Mouse (Mus musculus): Measurements from ENCODE around the gene Slc35e3.

Gene Slc35e3

DNA sequence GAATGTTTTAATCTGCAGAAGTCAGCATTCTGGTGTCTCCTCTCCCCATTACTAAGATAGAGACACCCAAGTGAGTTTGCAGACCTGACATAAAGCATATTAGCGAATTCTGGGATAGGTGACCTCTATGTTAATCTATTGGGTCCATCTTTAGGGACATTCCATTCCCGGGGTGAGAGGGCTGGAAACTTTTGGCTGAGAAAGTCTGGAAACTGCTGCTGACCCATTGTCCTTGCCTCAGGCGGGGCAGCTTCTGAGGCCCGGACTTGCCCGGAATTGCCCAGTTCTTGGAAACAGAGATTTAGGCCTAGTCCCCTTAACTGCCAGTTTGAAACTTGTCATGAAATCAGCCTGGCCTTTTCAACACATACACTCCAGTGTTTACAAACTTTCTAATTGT is 34.8 kb downstream of the Slc35e3 start:
- peak; percentile 93 for DNase-seq

GRCm38 (mm10) chr10:117710604-117711141 is 35.5 kb downstream of the Slc35e3 start, which contains the start of gene Mdm2:
TSS of gene Mdm2 (minus strand) at chr10:117710758.
- DNase-seq: peak; percentile 99

GRCm38 (mm10) chr10:117709930-117710603 is 36.1 kb downstream of the Slc35e3 start:
- DNase-seq: peak; percentile 99

GRCm38 (mm10) chr10:117709326-117709830 is 36.8 kb downstream of the Slc35e3 start:
- DNase-seq: peak; percentile 74

- DNase-seq: peak; percentile 76
Measured at GRCm38 (mm10) chr10:117708856-117709255, 37.3 kb downstream of the Slc35e3 start.

- DNase-seq: no peak
Measured at GRCm38 (mm10) chr10:117708376-117708775, 37.8 kb downstream of the Slc35e3 start.

GRCm38 (mm10) chr10:117707114-117707838 is 38.9 kb downstream of the Slc35e3 start:
- DNase-seq: peak; percentile 45

DNA sequence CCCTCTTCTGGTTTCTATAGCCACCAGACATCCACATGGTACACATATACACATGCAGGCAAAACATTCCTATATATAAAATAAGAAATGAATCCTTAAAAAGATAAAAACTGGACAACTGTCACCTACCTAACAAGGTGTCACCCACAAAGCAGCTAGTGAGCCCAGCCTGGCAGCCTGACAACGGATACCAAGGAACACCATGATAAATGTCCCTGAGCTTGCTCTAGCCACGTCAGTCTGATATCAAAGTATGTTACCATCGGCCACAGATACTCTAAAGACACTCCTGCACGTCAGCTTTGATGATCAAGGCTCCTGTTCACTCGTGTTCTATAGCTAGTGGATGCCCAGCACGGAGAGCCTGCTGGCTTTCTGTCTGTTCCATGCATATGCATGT is 39.7 kb downstream of the Slc35e3 start:
- DNase-seq: peak; percentile 88

GRCm38 (mm10) chr10:117705806-117706205 is 40.4 kb downstream of the Slc35e3 start:
- DNase-seq: no peak

DNA sequence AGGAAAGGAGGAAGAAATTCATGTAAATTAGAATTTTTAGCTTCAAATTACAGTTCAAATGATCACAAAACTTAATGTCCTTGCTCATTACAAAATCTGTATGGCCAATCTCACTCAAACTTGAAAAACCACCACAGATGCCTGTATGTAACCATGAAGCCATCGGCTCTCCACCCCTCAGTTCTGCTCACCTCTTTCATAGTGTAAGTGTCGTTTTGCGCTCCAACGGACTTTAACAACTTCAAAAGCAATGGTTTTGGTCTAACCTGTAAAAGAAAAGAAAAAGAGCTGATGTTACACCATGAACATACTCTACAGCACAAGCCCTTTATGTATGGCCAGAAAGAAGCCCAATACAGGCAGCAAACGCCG is 41.2 kb downstream of the Slc35e3 start:
- peak; percentile 36 for DNase-seq

DNA sequence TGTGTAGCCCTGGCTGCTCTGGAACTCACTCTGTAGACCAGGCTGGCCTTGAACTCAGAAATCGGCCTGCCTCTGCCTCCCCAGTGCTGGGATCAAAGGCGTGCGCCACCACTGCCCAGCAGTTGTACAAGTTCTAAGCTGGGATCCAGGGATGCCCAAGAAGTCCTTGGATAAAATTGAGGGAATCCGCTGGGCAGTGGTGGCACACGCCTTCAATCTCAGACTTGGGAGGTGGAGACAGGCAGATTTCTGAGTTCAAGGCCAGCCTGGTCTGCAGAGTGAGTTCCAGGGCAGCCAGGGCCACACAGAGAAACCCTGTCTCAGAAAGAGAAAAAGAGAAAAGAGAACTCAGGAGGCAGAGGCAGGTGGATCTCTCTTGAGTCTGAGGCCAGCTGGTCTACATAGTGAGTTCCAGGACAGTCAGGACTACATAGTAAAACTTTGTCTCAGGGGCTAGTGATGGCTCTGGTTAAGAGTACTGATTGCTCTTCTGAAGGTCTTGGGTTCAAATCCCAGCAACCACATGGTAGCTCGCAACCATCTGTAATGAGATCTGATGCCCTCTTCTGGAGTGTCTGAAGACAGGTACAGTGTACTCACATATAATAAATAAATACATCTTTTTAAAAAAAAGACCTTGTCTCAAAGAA is 41.7 kb downstream of the Slc35e3 start:
- DNase-seq: peak; percentile 61

DNA sequence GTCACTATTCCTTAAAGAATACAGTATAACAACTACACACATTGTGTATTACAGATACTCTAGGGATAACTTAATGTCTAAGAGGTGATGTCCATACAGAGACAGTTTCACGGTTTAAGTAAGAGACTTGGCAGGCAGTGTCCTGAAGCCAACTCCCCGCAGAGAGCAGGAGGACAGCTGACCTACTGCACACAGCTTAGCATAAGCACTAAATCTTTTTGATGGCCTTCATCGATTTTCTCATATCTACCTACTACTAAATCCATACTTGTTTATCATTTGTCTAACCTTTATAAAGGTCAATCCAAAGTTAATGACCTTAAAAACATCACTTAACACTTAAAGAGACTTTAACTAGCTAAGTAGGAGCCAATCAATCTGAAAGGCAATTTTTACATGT is 42.7 kb downstream of the Slc35e3 start:
- DNase-seq: peak; percentile 66

DNA sequence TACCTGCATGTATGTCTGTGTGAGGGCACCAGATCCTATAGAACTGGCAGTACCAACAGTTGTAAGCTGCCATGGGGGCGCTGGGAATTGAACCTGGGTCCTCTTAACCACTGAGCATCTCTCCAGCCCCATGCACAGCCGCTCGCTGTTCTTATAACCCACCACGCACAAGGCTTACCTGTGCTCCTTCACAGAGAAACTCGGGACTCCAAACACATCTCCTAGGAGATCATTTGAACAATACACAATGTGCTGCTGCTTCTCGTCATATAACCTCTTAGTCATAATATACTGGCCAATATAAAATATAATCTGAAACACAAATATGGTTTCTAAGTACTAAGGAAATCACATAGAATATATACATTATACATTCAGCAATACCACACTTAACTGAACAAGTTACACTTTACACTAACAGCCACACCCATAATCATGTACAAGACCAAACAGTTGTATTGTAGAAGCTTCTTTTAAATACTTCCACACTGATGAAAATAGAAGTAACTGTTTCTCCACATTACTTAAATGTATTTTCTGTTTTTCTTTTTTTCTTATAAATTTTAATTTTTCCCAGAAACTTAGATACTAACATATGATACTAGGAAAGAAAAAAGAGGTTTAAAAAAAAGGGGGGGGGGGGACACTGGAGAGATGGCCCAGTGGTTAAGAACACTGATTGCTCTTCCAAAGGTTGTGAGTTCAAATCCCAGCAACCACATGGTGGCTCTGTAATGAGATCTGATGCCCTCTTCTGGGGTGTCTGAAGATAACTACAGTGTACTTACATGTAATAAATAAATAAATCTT is 43.9 kb downstream of the Slc35e3 start:
- peak; percentile 70 for DNase-seq

DNA sequence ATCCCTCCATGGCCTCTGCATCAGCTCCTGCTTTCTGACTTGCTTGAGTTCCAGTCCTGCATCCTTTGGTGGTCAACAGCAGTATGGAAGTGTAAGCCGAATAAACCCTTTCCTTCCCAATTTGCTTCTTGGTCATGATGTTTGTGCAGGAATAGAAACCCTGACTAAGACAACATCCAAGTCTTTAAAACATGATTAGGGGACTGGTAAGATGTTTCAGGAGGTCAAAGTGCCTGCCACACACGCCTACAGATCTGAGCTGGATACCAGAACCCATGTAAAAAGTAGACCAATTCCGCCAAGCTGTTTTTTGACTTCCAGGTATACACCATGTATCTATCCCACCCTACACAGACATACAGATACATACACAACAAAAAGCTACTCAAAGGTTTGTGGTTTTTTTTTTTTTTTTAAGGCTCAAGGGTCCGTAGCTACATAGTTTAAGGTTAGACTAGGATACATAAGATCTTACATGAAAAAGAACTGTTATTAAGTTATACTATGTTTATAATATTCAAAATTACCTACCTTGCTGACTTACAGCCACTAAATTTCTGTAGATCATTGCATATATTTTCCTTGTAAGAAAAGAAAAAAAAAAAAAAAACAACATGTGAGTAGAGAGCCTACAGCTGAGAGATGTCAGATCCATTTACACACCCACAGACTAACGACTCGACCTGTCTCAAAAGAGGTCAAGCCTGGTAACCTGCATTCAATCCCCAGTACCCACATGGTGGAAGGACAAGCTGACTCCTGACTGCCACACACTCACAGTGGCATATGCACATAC is 44.9 kb downstream of the Slc35e3 start:
- peak; percentile 64 for DNase-seq

DNA sequence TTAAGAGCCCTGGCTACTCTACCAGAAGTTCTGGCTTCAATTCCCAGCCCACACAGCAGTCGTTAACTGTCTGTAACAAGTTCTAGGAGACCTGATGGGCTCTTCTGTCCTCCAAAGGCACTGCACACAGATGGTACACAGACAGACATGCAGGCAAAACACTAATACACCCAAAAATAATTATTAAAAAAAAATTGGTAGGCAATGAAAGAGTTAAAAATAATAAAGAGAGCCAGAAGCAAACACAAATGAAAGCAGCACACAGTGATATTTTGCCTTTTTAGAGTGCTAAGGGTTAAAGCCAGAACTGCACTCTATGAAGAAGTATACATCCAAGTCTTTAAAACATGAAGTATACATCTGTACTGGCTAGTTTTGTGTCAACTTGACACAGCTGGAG is 45.7 kb downstream of the Slc35e3 start:
- DNase-seq: no peak

DNA sequence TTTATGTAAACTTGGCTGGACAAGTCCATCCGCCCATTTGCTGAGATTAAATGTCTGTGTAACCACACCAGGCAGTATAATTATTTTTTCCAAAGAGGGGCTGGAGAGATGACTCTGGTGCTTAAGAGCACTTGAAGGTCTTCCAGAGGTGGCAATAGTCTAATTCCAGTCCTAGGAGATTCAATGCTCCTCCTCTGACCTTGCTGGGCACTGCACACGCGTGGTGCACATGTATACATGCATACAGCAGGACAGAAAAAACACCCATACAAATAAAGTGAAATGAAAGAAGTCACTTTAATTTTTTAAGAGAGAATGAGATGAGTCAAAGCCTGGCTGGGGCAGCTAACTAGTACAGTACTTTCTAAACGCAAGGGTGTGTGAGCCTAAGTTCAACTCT is 46.3 kb downstream of the Slc35e3 start:
- DNase-seq: no peak

DNA sequence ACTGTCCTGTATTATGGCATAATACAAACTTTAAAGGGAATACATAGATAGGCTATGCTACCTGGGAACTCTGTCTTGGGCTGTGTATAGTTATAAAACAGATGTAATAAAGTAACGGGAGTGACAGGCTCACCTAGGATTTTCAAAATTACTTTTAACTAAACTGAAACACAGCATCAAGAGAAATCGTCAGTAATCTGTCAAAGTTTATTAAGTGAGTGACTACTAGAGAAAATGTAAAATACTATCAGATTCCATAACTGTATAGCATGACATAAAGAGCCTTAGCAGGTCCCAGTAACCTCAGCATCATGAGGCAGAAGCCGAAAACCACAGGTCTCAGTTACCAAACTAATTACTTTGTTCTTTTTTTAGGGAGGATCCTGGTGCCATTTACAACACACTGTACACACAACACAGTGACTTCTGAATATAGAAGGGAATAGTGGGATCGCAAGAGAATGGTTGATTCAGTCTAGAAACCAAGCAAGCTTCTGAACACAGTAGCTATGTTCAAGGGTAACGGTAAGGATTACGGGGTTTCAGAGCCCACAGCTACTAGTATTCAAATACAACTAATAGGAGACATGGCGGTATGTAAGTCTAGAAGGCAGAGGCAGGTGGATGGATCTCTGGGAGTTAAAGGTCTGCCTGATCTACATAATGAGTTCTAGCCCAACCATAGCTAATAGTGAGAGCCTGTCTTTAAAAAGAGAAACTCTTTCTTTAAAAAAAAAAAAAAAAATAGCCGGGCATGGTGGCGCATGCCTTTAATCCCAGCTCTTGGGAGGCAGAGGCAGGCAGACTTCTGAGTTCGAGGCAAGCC is 47.6 kb downstream of the Slc35e3 start:
- no peak for DNase-seq

DNA sequence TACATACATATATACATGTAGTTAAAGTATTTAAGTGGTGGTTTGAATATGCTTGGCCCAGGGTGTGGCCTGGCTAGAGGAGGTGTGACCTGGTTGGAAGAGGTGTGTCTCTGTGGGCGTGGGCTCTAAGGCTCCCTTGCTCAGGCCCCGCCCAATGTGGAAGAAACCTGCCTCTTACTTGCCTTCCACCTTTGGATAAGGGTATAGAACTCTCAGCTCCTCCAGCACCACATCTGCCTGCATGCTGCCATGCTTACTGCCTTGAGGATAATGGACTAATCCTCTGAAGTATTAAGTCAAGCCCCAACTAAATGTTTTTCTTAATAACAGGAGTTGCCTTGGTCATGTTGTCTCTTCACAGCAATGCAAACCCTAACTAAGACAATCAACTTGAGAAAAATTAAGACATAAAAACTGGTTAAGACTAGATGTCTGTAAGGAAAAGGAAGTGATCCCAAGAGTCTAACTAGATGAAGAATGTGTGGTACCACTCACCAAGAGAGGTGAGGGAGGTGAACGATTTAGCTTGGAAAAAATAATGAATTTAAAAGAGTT is 48.5 kb downstream of the Slc35e3 start:
- no peak for DNase-seq

DNA sequence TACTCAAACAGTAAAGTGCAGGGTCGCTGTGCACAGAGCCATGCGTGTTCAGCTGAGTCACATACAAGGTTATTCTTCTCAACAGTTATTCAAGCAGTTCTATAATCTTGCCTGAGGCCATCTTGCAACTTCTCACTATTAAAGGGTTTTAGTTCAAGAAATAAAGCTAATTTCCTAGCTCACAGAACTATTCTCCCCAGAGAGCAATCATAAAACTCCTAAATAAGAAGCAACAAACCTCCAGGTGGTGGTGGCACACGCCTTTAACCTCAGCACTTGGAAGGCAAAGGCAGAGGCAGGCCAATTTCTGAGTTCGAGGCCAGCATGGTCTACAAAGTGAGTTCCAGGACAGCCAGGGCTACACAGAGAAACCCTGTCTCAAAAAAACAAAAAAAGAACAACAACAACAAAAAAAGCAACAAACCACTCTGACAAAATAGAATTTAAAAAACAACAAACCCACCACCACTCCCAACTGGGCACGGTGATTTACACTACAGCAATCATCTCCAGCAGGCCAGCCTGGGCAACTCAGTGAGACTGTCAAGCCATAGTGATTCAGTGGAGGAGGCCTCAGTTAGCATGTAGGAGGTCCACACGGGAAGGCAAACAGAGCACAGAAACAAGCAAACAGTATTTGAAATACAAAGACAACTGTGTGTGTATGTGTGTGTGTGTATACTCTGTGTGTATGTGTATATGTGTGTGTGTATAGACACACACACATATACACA is 49.2 kb downstream of the Slc35e3 start:
- DNase-seq: no peak

Measured in heart, adult 11 months (tissue).